Mouse (Mus musculus) gonadal fat pad, adult 2 months (tissue): ENCODE data around the gene Mia3. TPM values are rescaled to one million over a fixed set of nuclear protein-coding genes. Genes with fewer than 3 reads are reported as not detected.

Experiments used
- polyA plus RNA-seq: library from polyadenylated mRNA; depleted of rRNA; stranded (reverse); fragments of >200 nt; gene quantifications from 2 replicates; pipeline ENCODE4 v1.2.3, GENCODE M21; 2012; rRNA removed

Mia3 gene
- polyA plus RNA-seq, 1 experiment, result 123 TPM

Other genes starting within 250 kb of the Mia3 start
- gene Disp1, start 148.0 kb downstream of the Mia3 start, polyA plus RNA-seq, result 12.1 and 16.4 TPM in 2 replicates
- 19.6 and 25.0 TPM in 2 replicates for gene Aida, start 73.0 kb downstream of the Mia3 start, polyA plus RNA-seq
- 22.5 and 23.9 TPM in 2 replicates for gene Brox, start 72.3 kb downstream of the Mia3 start, polyA plus RNA-seq
- gene Taf1a, start 19.4 kb upstream of the Mia3 start, polyA plus RNA-seq, result 9.3 and 12.2 TPM in 2 replicates
- gene Hhipl2, start 48.7 kb upstream of the Mia3 start, polyA plus RNA-seq, result 0.26 and 0.36 TPM in 2 replicates